Mouse (Mus musculus) liver, embryonic 14.5 days (tissue): ENCODE results near the gene AC129217.1.

Experiments
- CTCF ChIP-seq: IDR thresholded peaks from 2 replicates; pipeline ENCODE4 v1.5.1; 2016; ENCODE audit warnings: antibody characterized with exemption, low read depth, control low read depth
- EP300 ChIP-seq: IDR thresholded peaks from 2 replicates; pipeline ENCODE4 v1.6.1; 2016; ENCODE audit warnings: antibody characterized with exemption, low read depth

DNA sequence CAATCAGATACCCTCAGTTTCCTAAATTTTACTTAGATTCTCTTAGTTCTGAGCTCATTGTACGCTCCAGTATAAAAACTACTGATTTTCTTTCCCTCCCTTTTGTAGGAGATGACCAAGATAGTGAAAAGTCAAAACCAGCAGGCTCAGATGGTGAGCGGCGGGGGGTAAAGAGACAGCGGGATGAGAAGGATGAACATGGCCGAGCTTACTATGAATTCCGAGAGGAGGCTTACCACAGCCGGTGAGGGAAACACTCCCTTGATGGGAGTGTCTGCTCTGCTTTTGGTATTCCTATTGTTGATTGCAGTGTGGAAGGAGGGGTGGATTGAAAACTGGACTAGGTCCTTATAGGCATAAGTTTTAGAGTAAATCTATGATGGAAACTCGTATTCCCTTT lies 6.9 kb upstream of the AC129217.1 start:
- TF ChIP-seq CTCF (no peak), EP300 (no peak)
